Mouse (Mus musculus) cerebellum, adult 2 months (tissue): ENCODE results near the gene Egflam. TPM values are rescaled to one million over a fixed set of nuclear protein-coding genes. Genes with fewer than 3 reads are reported as not detected.

Source experiments
- DNase-seq, 2 experiments: peaks; one replicate each; pipeline ENCODE4 v3.0.0; 2021
- H3K27ac ChIP-seq: fragments of 200-500 bp; 2 replicates; pipeline ENCODE4 v1.5.1; 2012; ENCODE audit warnings: low read length, control low read depth, inconsistent platforms; ENCODE audit not compliant: insufficient read depth
- H3K27me3 ChIP-seq: fragments of 200-500 bp; 2 replicates; pipeline ENCODE4 v1.6.1; 2012; ENCODE audit warnings: inconsistent platforms, mild to moderate bottlenecking, low read length, moderate library complexity; ENCODE audit not compliant: control insufficient read depth, insufficient read depth
- H3K4me1 ChIP-seq: fragments of 200-500 bp; 2 replicates; pipeline ENCODE4 v1.6.1; 2011; ENCODE audit warnings: low read length; ENCODE audit not compliant: control insufficient read depth, insufficient read depth
- H3K4me3 ChIP-seq: fragments of 200-500 bp; replicated peaks from 2 replicates; pipeline ENCODE3; 2011; ENCODE audit warnings: mild to moderate bottlenecking, low read depth, low read length, control low read depth; ENCODE audit not compliant: insufficient read depth
- CTCF ChIP-seq: fragments of 200-500 bp; IDR thresholded peaks from 2 replicates; pipeline ENCODE4 v1.5.1; 2011; ENCODE audit warnings: low read depth, mild to moderate bottlenecking, control low read depth, low read length, moderate library complexity, borderline replicate concordance; ENCODE audit not compliant: insufficient read depth
- POLR2A ChIP-seq: fragments of 200-500 bp; IDR thresholded peaks from 2 replicates; pipeline ENCODE4 v1.6.1; 2011; ENCODE audit warnings: low read length, control low read depth, borderline replicate concordance; ENCODE audit not compliant: insufficient read depth
- WGBS: fragments of 180-500 bp; shearing (Covaris S2); methylation state at CpG from one replicate; pipeline ENCODE4 v1.1.7; 2018; 5-methylcytosine and 5-hydroxymethylcytosine counted together
- polyA plus RNA-seq: library from polyadenylated mRNA; depleted of rRNA; stranded (reverse); fragments of >200 nt; gene quantifications from 2 replicates; pipeline ENCODE4 v1.2.3, GENCODE M21; 2012

Gene Egflam
- polyA plus RNA-seq, 1 experiment = 3.0 TPM

GRCm38 (mm10) chr15:7242161-7242850 is 155.9 kb downstream of the Egflam start:
- Histone ChIP-seq H3K4me3 (no peak overlapping the region), H3K27ac (no peak overlapping the region), H3K27me3 (no peaks in the 10 kb centered on the region), H3K4me1 (no peaks in the 10 kb centered on the region)
- TF ChIP-seq CTCF (no peak), POLR2A (no peak)
- WGBS = 81% methylated on average over 15 of the region's 15 CpGs
- DNase-seq = no peak

GRCm38 (mm10) chr15:7240950-7241349 is 157.2 kb downstream of the Egflam start:
- no peak overlapping the region for H3K4me3 ChIP-seq
- no peak overlapping the region for H3K27ac ChIP-seq
- H3K4me1 ChIP-seq = no peaks in the 10 kb centered on the region
- no peak for DNase-seq
- no peak for TF ChIP-seq POLR2A
- no peak for TF ChIP-seq CTCF
- H3K27me3 ChIP-seq = no peaks in the 10 kb centered on the region
- WGBS = 47% methylated on average over 3 of the region's 3 CpGs

GRCm38 (mm10) chr15:7239904-7240303 is 158.3 kb downstream of the Egflam start:
- no peak for DNase-seq
- H3K4me3 ChIP-seq = no peak overlapping the region
- no peaks in the 10 kb centered on the region for H3K4me1 ChIP-seq
- WGBS = 96% methylated on average over 11 of the region's 11 CpGs
- TF ChIP-seq CTCF = no peak
- TF ChIP-seq POLR2A = no peak
- H3K27me3 ChIP-seq = no peaks in the 10 kb centered on the region
- H3K27ac ChIP-seq = no peak overlapping the region

GRCm38 (mm10) chr15:7233393-7234090 is 164.7 kb downstream of the Egflam start:
- WGBS = 83% methylated on average over 13 of the region's 13 CpGs

GRCm38 (mm10) chr15:7226225-7226624 is 172.0 kb downstream of the Egflam start:
- peak; percentile 65 to 70 for DNase-seq
- Histone ChIP-seq H3K4me1 (no peaks in the 10 kb centered on the region), H3K27ac (no peak overlapping the region), H3K4me3 (no peak overlapping the region), H3K27me3 (no peaks in the 10 kb centered on the region; the same call in 1 of the 2 replicates)
- 3% methylated on average over 5 of the region's 5 CpGs for WGBS
- TF ChIP-seq POLR2A (no peak), CTCF (peak; percentile 98)

More at GRCm38 (mm10) chr15:7233393-7234090, 164.7 kb downstream of the Egflam start:
- Histone ChIP-seq H3K27me3 (no peaks in the 10 kb centered on the region), H3K4me1 (no peaks in the 10 kb centered on the region), H3K4me3 (no peak overlapping the region), H3K27ac (no peak overlapping the region)
- no peak for DNase-seq
- no peak for TF ChIP-seq CTCF
- no peak for TF ChIP-seq POLR2A

- H3K4me1 ChIP-seq = no peaks in the 10 kb centered on the region
- no peak overlapping the region for H3K4me3 ChIP-seq
- no peak for DNase-seq
- 31% methylated on average over 12 of the region's 12 CpGs for WGBS
- no peaks in the 10 kb centered on the region; the same call in 1 of the 2 replicates for H3K27me3 ChIP-seq
- H3K27ac ChIP-seq = no peak overlapping the region
- no peak for TF ChIP-seq POLR2A
- no peak for TF ChIP-seq CTCF
Measured at GRCm38 (mm10) chr15:7224151-7224775, 173.9 kb downstream of the Egflam start.

- TF ChIP-seq POLR2A = no peak
- TF ChIP-seq CTCF = no peak
- peak in 1 of 2 experiments; percentile 17 for DNase-seq
- 23% methylated on average over 11 of the region's 11 CpGs for WGBS
- Histone ChIP-seq H3K27ac (no peak overlapping the region), H3K4me3 (no peak overlapping the region), H3K27me3 (no peaks in the 10 kb centered on the region; the same call in 1 of the 2 replicates), H3K4me1 (no peaks in the 10 kb centered on the region)
Measured at GRCm38 (mm10) chr15:7222809-7223208, 175.4 kb downstream of the Egflam start.

GRCm38 (mm10) chr15:7217273-7217598 is 181.0 kb downstream of the Egflam start:
- Histone ChIP-seq H3K27ac (no peak overlapping the region), H3K27me3 (no peaks in the 10 kb centered on the region), H3K4me3 (no peak overlapping the region), H3K4me1 (no peaks in the 10 kb centered on the region)
- WGBS = 93% methylated on average over 6 of the region's 6 CpGs
- TF ChIP-seq CTCF = no peak
- no peak for TF ChIP-seq POLR2A
- DNase-seq = no peak
